In genomic region chr19:23763371-23763770, GRCm38 (mm10) we compare ENCODE assay signal across 26 mouse cellular contexts.
"Had no signal": no experiment of that assay in that cellular context is flagged by ENCODE, and none has a peak within 500 bp of the region (broad histone marks: within the 10 kb centered on the region; RNA-seq: fewer than 3 reads in every experiment).

No protein-coding gene starts in this region.

- DNase-seq: kidney, postnatal 25 days; layer of hippocampus, adult 9-11 months; liver; lung, adult 18-20 months; lung, postnatal 10 days; lung, postnatal 36 days; retina, postnatal 1 day; right cerebral cortex, postnatal 25 days; spleen, adult 18-20 months; thymus, adult 2 months; thymus, postnatal 14 days; thymus, postnatal 4 days had no signal

- H3K4me1 ChIP-seq: stomach, embryonic 15.5 days had no signal

- H3K4me3 ChIP-seq: layer of hippocampus, adult 2 months; limb, embryonic 10.5 days; limb, embryonic 13.5 days; liver, embryonic 12.5 days; liver, embryonic 15.5 days; lung, embryonic 15.5 days; megakaryocyte, embryonic 14.5 days; midbrain, embryonic 10.5 days; midbrain, embryonic 13.5 days; myocyte; neural tube, embryonic 13.5 days; stomach, embryonic 15.5 days had no signal

- ATAC-seq: liver, embryonic 12.5 days; midbrain, embryonic 13.5 days; midbrain, embryonic 16.5 days had no signal

- H3K27me3 ChIP-seq: neural tube, embryonic 13.5 days had no signal

- H3K27ac ChIP-seq: kidney, postnatal 0 days; limb, embryonic 10.5 days; limb, embryonic 13.5 days; liver, embryonic 12.5 days; liver, embryonic 15.5 days; lung, embryonic 15.5 days; midbrain, embryonic 10.5 days; midbrain, embryonic 13.5 days; neural tube, embryonic 13.5 days; stomach, embryonic 15.5 days had no signal
